Mouse (Mus musculus) adipocyte (in vitro differentiated cells): ENCODE measurements at regions not wholly inside any gene's neighbourhood (a gene's known extent, or its start where the extent isn't known, plus 50 kb on each side); places are given as distances from the start of the nearest gene placed in this dataset.
A peak's percentile ranks its signal among the peaks of the same experiment; 100 is the strongest.
"Not testable (repeated sequence)": the region's sequence is repeated elsewhere in the genome, so short reads cannot be mapped to it uniquely, and the experiment has no call there.

Source experiments
- DNase-seq: peaks from one replicate; pipeline ENCODE4 v3.0.0-alpha.2; 2016; ENCODE audit warnings: low spot score

GRCm38 (mm10) chr10:27761402-27761801 lies 141.8 kb upstream of the Lama2 start:
- peak; percentile 75 for DNase-seq

GRCm38 (mm10) chr10:27802368-27802767 lies 182.8 kb upstream of the Lama2 start:
- no peak for DNase-seq

- DNase-seq: no peak
Measured at GRCm38 (mm10) chr10:27809539-27809938, 190.0 kb upstream of the Lama2 start.

- not testable (repeated sequence) for DNase-seq
Measured at GRCm38 (mm10) chr10:27825671-27826070, 206.1 kb upstream of the Lama2 start.

- DNase-seq: no peak
Measured at GRCm38 (mm10) chr10:27828346-27828745, 208.8 kb upstream of the Lama2 start.

GRCm38 (mm10) chr10:27838666-27839065 lies 219.1 kb upstream of the Lama2 start:
- DNase-seq: no peak

GRCm38 (mm10) chr10:27841042-27841709 lies 221.6 kb upstream of the Lama2 start:
- DNase-seq: no peak

GRCm38 (mm10) chr10:27843010-27843409 lies 223.5 kb upstream of the Lama2 start:
- DNase-seq: no peak

- DNase-seq: peak; percentile 67
Measured at GRCm38 (mm10) chr10:27863625-27864024, 211.0 kb upstream of the Ptprk start.

- DNase-seq: no peak
Measured at GRCm38 (mm10) chr10:27880867-27881266, 193.8 kb upstream of the Ptprk start.

GRCm38 (mm10) chr10:27891778-27892512 lies 182.7 kb upstream of the Ptprk start:
- DNase-seq: no peak

GRCm38 (mm10) chr10:27916406-27916805 lies 158.2 kb upstream of the Ptprk start:
- no peak for DNase-seq

GRCm38 (mm10) chr10:27927266-27927665 lies 147.4 kb upstream of the Ptprk start:
- no peak for DNase-seq

GRCm38 (mm10) chr10:27942136-27942535 lies 132.5 kb upstream of the Ptprk start:
- DNase-seq: no peak

GRCm38 (mm10) chr10:27949127-27949526 lies 125.5 kb upstream of the Ptprk start:
- DNase-seq: no peak

GRCm38 (mm10) chr10:27968202-27968601 lies 106.4 kb upstream of the Ptprk start:
- DNase-seq: no peak

GRCm38 (mm10) chr10:27984047-27984446 lies 90.6 kb upstream of the Ptprk start:
- no peak for DNase-seq

- DNase-seq: peak; percentile 16
Measured at GRCm38 (mm10) chr10:27985068-27985467, 89.6 kb upstream of the Ptprk start.

- DNase-seq: no peak
Measured at GRCm38 (mm10) chr10:27987026-27987425, 87.6 kb upstream of the Ptprk start.

GRCm38 (mm10) chr10:27988066-27988465 lies 86.6 kb upstream of the Ptprk start:
- peak; percentile 67 for DNase-seq

GRCm38 (mm10) chr10:27990359-27991056 lies 84.1 kb upstream of the Ptprk start:
- DNase-seq: no peak

GRCm38 (mm10) chr10:27991057-27991365 lies 83.6 kb upstream of the Ptprk start:
- no peak for DNase-seq

- no peak for DNase-seq
Measured at GRCm38 (mm10) chr10:27994376-27995034, 80.1 kb upstream of the Ptprk start.
